Mouse (Mus musculus) MEL (cell line): Measurements from ENCODE around the gene Arhgap28.

Experiments
- ETS1 ChIP-seq: IDR thresholded peaks from 2 replicates; pipeline ENCODE4 v1.6.1; 2012; ENCODE audit warnings: low read depth, mild to moderate bottlenecking, inconsistent platforms, low read length, improper control_type of control experiment, moderate library complexity
- POLR2A ChIP-seq, 2 experiments: IDR thresholded peaks; 2 replicates each; pipeline ENCODE4 v1.6.1; 2011 to 2012; ENCODE audit warnings: low read length in 2 of 2, mild to moderate bottlenecking in 2 of 2, control low read depth in 1 of 2, improper control_type of control experiment in 1 of 2, low read depth in 1 of 2, moderate library complexity in 1 of 2; ENCODE audit not compliant: control insufficient read depth in 1 of 2, insufficient read depth in 1 of 2, poor library complexity in 1 of 2
- SIN3A ChIP-seq: IDR thresholded peaks from 2 replicates; pipeline ENCODE4 v1.6.1; 2012; ENCODE audit warnings: low read length, improper control_type of control experiment, inconsistent platforms

- TF ChIP-seq ETS1 (no peak), SIN3A (no peak), POLR2A (IDR thresholded peaks at IDR 0.05; ENCODE audit: control insufficient read depth in 1 of 2, insufficient read depth in 1 of 2, low read depth in 1 of 2, low read length in 2 of 2, poor library complexity in 1 of 2) (no peak)
Observed at GRCm38 (mm10) chr17:67919959-67920358, 84.0 kb downstream of the Arhgap28 start.
